Mouse (Mus musculus): ENCODE data around the gene Lsr. TPM values are rescaled to one million over a fixed set of nuclear protein-coding genes. Genes with fewer than 3 reads are reported as not detected.

The Lsr gene
- polyA plus RNA-seq (2015; fragmentation: Nextera tagmentation; extraction: Ambion mirVana) = 99.6 and 107 TPM in 2 replicates

GRCm38 (mm10) chr7:30973251-30973500 lies at the start of gene Lsr:
Gene Lsr (minus strand): TSS chr7:30973464.
- WGBS = 1% methylated on average over 19 of the region's 19 CpGs
- ATAC-seq (ENCODE audit: insufficient read depth, low FRiP score) = no peak

GRCm38 (mm10) chr7:31017104-31017901 lies 44.0 kb upstream of the Lsr start:
- Histone ChIP-seq H3K4me3 (replicated peaks; ENCODE audit: low read length) (no peak overlapping the region), H3K27me3 (ENCODE audit: control insufficient read depth, insufficient read depth, low read length) (no peaks in the 10 kb centered on the region), H3K36me3 (ENCODE audit: control insufficient read depth, insufficient read depth, low read length) (no peaks in the 10 kb centered on the region), H3K4me1 (ENCODE audit: control insufficient read depth, insufficient read depth, low read length) (0 out of 2 replicates have a peak, but pooled peaks cover 5% of the 10 kb centered on the region), H3K4me2 (ENCODE audit: low read depth, low read length) (no peak overlapping the region), H3K27ac (ENCODE audit: low read length) (0 out of 2 replicates have a peak overlapping the region, but pooled peaks have one; percentile 41), H3K9me3 (replicated peaks; ENCODE audit: control insufficient read depth, low read length) (no peaks in the 10 kb centered on the region), H3K9ac (ENCODE audit: low read length) (no peak overlapping the region)
- 31% methylated on average over 10 of the region's 10 CpGs for WGBS
- peak; percentile 76 for ATAC-seq (ENCODE audit: insufficient read depth, low FRiP score)

More at GRCm38 (mm10) chr7:30973251-30973500, at the start of gene Lsr:
- peak within 1 kb of the TSS; percentile 95 for H3K27ac ChIP-seq (ENCODE audit: low read length)
- H3K4me3 ChIP-seq (replicated peaks; ENCODE audit: low read length) = peak within 1 kb of the TSS; percentile 62
- peak within 1 kb of the TSS; percentile 79 for H3K9ac ChIP-seq (ENCODE audit: low read length)
- peak within 1 kb of the TSS; percentile 63 for H3K4me2 ChIP-seq (ENCODE audit: low read depth, low read length)
- no peaks in the 10 kb centered on the region for H3K36me3 ChIP-seq (ENCODE audit: control insufficient read depth, insufficient read depth, low read length)
- no peaks in the 10 kb centered on the region for H3K27me3 ChIP-seq (ENCODE audit: control insufficient read depth, insufficient read depth, low read length)
- no peaks in the 10 kb centered on the region for H3K9me3 ChIP-seq (replicated peaks; ENCODE audit: control insufficient read depth, low read length)
- peaks cover 14% of the 10 kb centered on the region for H3K4me1 ChIP-seq (ENCODE audit: control insufficient read depth, insufficient read depth, low read length)

GRCm38 (mm10) chr7:31012971-31013370 lies 39.7 kb upstream of the Lsr start:
- 71% methylated on average over 5 of the region's 5 CpGs for WGBS
- Histone ChIP-seq H3K36me3 (ENCODE audit: control insufficient read depth, insufficient read depth, low read length) (no peaks in the 10 kb centered on the region), H3K27me3 (ENCODE audit: control insufficient read depth, insufficient read depth, low read length) (no peaks in the 10 kb centered on the region), H3K4me3 (replicated peaks; ENCODE audit: low read length) (no peak overlapping the region), H3K27ac (ENCODE audit: low read length) (no peak overlapping the region), H3K4me2 (ENCODE audit: low read depth, low read length) (no peak overlapping the region), H3K4me1 (ENCODE audit: control insufficient read depth, insufficient read depth, low read length) (0 out of 2 replicates have a peak, but pooled peaks cover 5% of the 10 kb centered on the region), H3K9ac (ENCODE audit: low read length) (no peak overlapping the region), H3K9me3 (replicated peaks; ENCODE audit: control insufficient read depth, low read length) (no peaks in the 10 kb centered on the region)
- no peak for ATAC-seq (ENCODE audit: insufficient read depth, low FRiP score)

GRCm38 (mm10) chr7:31008889-31009288 lies 35.6 kb upstream of the Lsr start:
- ATAC-seq (ENCODE audit: insufficient read depth, low FRiP score) = peak; percentile 34; the same call in 1 of the 2 replicates
- H3K4me1 ChIP-seq (ENCODE audit: control insufficient read depth, insufficient read depth, low read length) = no peaks in the 10 kb centered on the region
- H3K4me3 ChIP-seq (replicated peaks; ENCODE audit: low read length) = no peak overlapping the region
- WGBS = 28% methylated on average over 3 of the region's 3 CpGs
- H3K27ac ChIP-seq (ENCODE audit: low read length) = no peak overlapping the region
- H3K9ac ChIP-seq (ENCODE audit: low read length) = no peak overlapping the region
- no peaks in the 10 kb centered on the region for H3K36me3 ChIP-seq (ENCODE audit: control insufficient read depth, insufficient read depth, low read length)
- no peaks in the 10 kb centered on the region for H3K9me3 ChIP-seq (replicated peaks; ENCODE audit: control insufficient read depth, low read length)
- no peak overlapping the region for H3K4me2 ChIP-seq (ENCODE audit: low read depth, low read length)
- H3K27me3 ChIP-seq (ENCODE audit: control insufficient read depth, insufficient read depth, low read length) = no peaks in the 10 kb centered on the region

GRCm38 (mm10) chr7:31008175-31008574 lies 34.9 kb upstream of the Lsr start:
- Histone ChIP-seq H3K27me3 (ENCODE audit: control insufficient read depth, insufficient read depth, low read length) (no peaks in the 10 kb centered on the region), H3K4me1 (ENCODE audit: control insufficient read depth, insufficient read depth, low read length) (no peaks in the 10 kb centered on the region), H3K27ac (ENCODE audit: low read length) (no peak overlapping the region), H3K36me3 (ENCODE audit: control insufficient read depth, insufficient read depth, low read length) (no peaks in the 10 kb centered on the region), H3K9me3 (replicated peaks; ENCODE audit: control insufficient read depth, low read length) (no peaks in the 10 kb centered on the region), H3K9ac (ENCODE audit: low read length) (no peak overlapping the region), H3K4me3 (replicated peaks; ENCODE audit: low read length) (no peak overlapping the region), H3K4me2 (ENCODE audit: low read depth, low read length) (no peak overlapping the region)
- peak; percentile 44; the same call in 1 of the 2 replicates for ATAC-seq (ENCODE audit: insufficient read depth, low FRiP score)
- WGBS = 48% methylated on average over 1 of the region's 1 CpGs

GRCm38 (mm10) chr7:31007775-31008174 lies 34.5 kb upstream of the Lsr start:
- H3K27ac ChIP-seq (ENCODE audit: low read length) = no peak overlapping the region
- no peak overlapping the region for H3K4me2 ChIP-seq (ENCODE audit: low read depth, low read length)
- H3K9ac ChIP-seq (ENCODE audit: low read length) = no peak overlapping the region
- no peaks in the 10 kb centered on the region for H3K9me3 ChIP-seq (replicated peaks; ENCODE audit: control insufficient read depth, low read length)
- no peaks in the 10 kb centered on the region for H3K4me1 ChIP-seq (ENCODE audit: control insufficient read depth, insufficient read depth, low read length)
- H3K36me3 ChIP-seq (ENCODE audit: control insufficient read depth, insufficient read depth, low read length) = no peaks in the 10 kb centered on the region
- WGBS = 76% methylated on average over 1 of the region's 1 CpGs
- no peak for ATAC-seq (ENCODE audit: insufficient read depth, low FRiP score)
- H3K4me3 ChIP-seq (replicated peaks; ENCODE audit: low read length) = no peak overlapping the region
- no peaks in the 10 kb centered on the region for H3K27me3 ChIP-seq (ENCODE audit: control insufficient read depth, insufficient read depth, low read length)

- ATAC-seq (ENCODE audit: insufficient read depth, low FRiP score) = peak; percentile 52
- H3K27ac ChIP-seq (ENCODE audit: low read length) = no peak overlapping the region
Measured at GRCm38 (mm10) chr7:31002650-31003049, 29.4 kb upstream of the Lsr start.

GRCm38 (mm10) chr7:31000505-31001020 lies 27.3 kb upstream of the Lsr start:
- H3K9ac ChIP-seq (ENCODE audit: low read length) = peak overlapping the region; percentile 16
- peak; percentile 82 for ATAC-seq (ENCODE audit: insufficient read depth, low FRiP score)
- H3K36me3 ChIP-seq (ENCODE audit: control insufficient read depth, insufficient read depth, low read length) = no peaks in the 10 kb centered on the region
- WGBS = 10% methylated on average over 7 of the region's 7 CpGs
- H3K9me3 ChIP-seq (replicated peaks; ENCODE audit: control insufficient read depth, low read length) = no peaks in the 10 kb centered on the region; the same call in 1 of the 2 replicates
- no peaks in the 10 kb centered on the region for H3K27me3 ChIP-seq (ENCODE audit: control insufficient read depth, insufficient read depth, low read length)
- peak overlapping the region; percentile 6; the same call in 1 of the 2 replicates for H3K4me2 ChIP-seq (ENCODE audit: low read depth, low read length)
- H3K4me3 ChIP-seq (replicated peaks; ENCODE audit: low read length) = no peak overlapping the region
- peak overlapping the region; percentile 22 for H3K27ac ChIP-seq (ENCODE audit: low read length)
- H3K4me1 ChIP-seq (ENCODE audit: control insufficient read depth, insufficient read depth, low read length) = peaks cover 10% of the 10 kb centered on the region

More at GRCm38 (mm10) chr7:31002650-31003049, 29.4 kb upstream of the Lsr start:
- Histone ChIP-seq H3K36me3 (ENCODE audit: control insufficient read depth, insufficient read depth, low read length) (no peaks in the 10 kb centered on the region), H3K4me2 (ENCODE audit: low read depth, low read length) (no peak overlapping the region), H3K9me3 (replicated peaks; ENCODE audit: control insufficient read depth, low read length) (no peaks in the 10 kb centered on the region), H3K4me1 (ENCODE audit: control insufficient read depth, insufficient read depth, low read length) (peaks cover 10% of the 10 kb centered on the region), H3K27me3 (ENCODE audit: control insufficient read depth, insufficient read depth, low read length) (no peaks in the 10 kb centered on the region), H3K4me3 (replicated peaks; ENCODE audit: low read length) (no peak overlapping the region), H3K9ac (ENCODE audit: low read length) (no peak overlapping the region)
- 66% methylated on average over 8 of the region's 8 CpGs for WGBS

GRCm38 (mm10) chr7:30996491-30996890 lies 23.2 kb upstream of the Lsr start:
- ATAC-seq (ENCODE audit: insufficient read depth, low FRiP score) = no peak
- Histone ChIP-seq H3K9ac (ENCODE audit: low read length) (no peak overlapping the region), H3K4me3 (replicated peaks; ENCODE audit: low read length) (no peak overlapping the region), H3K4me1 (ENCODE audit: control insufficient read depth, insufficient read depth, low read length) (peaks cover 10% of the 10 kb centered on the region), H3K4me2 (ENCODE audit: low read depth, low read length) (no peak overlapping the region), H3K27me3 (ENCODE audit: control insufficient read depth, insufficient read depth, low read length) (no peaks in the 10 kb centered on the region), H3K9me3 (replicated peaks; ENCODE audit: control insufficient read depth, low read length) (no peaks in the 10 kb centered on the region; the same call in 1 of the 2 replicates), H3K27ac (ENCODE audit: low read length) (no peak overlapping the region), H3K36me3 (ENCODE audit: control insufficient read depth, insufficient read depth, low read length) (no peaks in the 10 kb centered on the region)
- 85% methylated on average over 2 of the region's 2 CpGs for WGBS
